Mouse (Mus musculus) liver, adult 2 months (tissue): Measurements from ENCODE around the gene Lonp2. TPM values are rescaled to one million over a fixed set of nuclear protein-coding genes. Genes with fewer than 3 reads are reported as not detected.

Experiments used
- DNase-seq: peaks from one replicate; pipeline ENCODE4 v3.0.0-alpha.2; 2011; ENCODE audit warnings: low read depth, low spot score; ENCODE audit errors: extremely low read depth
- H3K27ac ChIP-seq: fragments of 200-500 bp; replicated peaks from 2 replicates; pipeline ENCODE4 v1.5.1; 2012; ENCODE audit warnings: low read depth, mild to moderate bottlenecking, control low read depth, inconsistent platforms, low read length; ENCODE audit not compliant: insufficient read depth
- H3K27me3 ChIP-seq: fragments of 200-500 bp; 2 replicates; pipeline ENCODE4 v1.6.1; 2012; ENCODE audit warnings: mild to moderate bottlenecking, moderate library complexity, low read length, inconsistent platforms; ENCODE audit not compliant: control insufficient read depth, insufficient read depth
- H3K36me3 ChIP-seq: fragments of 200-500 bp; 2 replicates; pipeline ENCODE4 v1.6.1; 2012; ENCODE audit warnings: low read length, inconsistent platforms; ENCODE audit not compliant: control insufficient read depth, insufficient read depth
- H3K4me1 ChIP-seq: fragments of 200-500 bp; 2 replicates; pipeline ENCODE4 v1.6.1; 2011; ENCODE audit warnings: low read length; ENCODE audit not compliant: control insufficient read depth, insufficient read depth
- H3K4me3 ChIP-seq: fragments of 200-500 bp; 2 replicates; pipeline ENCODE4 v1.5.1; 2011; ENCODE audit warnings: low read depth, mild to moderate bottlenecking, control low read depth, low read length, moderate library complexity; ENCODE audit not compliant: insufficient read depth
- H3K79me2 ChIP-seq: fragments of 200-500 bp; 2 replicates; pipeline ENCODE4 v1.6.1; 2012; ENCODE audit warnings: inconsistent platforms, mild to moderate bottlenecking, low read length, moderate library complexity; ENCODE audit not compliant: control insufficient read depth, insufficient read depth
- H3K9ac ChIP-seq: fragments of 200-500 bp; 2 replicates; pipeline ENCODE4 v1.6.1; 2012; ENCODE audit warnings: low read depth, mild to moderate bottlenecking, control low read depth, inconsistent platforms, low read length
- CTCF ChIP-seq: fragments of 200-500 bp; IDR thresholded peaks from 2 replicates; pipeline ENCODE4 v1.5.1; 2011; ENCODE audit warnings: low read depth, low read length, control low read depth
- POLR2A ChIP-seq: fragments of 200-500 bp; IDR thresholded peaks from 2 replicates; pipeline ENCODE4 v1.6.1; 2011; ENCODE audit warnings: low read length, control low read depth; ENCODE audit not compliant: insufficient read depth; ENCODE audit errors: extremely low read depth
- WGBS: fragments of 180-500 bp; shearing (Covaris S2); methylation state at CpG from one replicate; pipeline ENCODE4 v1.1.7; 2018; 5-methylcytosine and 5-hydroxymethylcytosine counted together
- polyA plus RNA-seq: library from polyadenylated mRNA; depleted of rRNA; stranded (reverse); fragments of >200 nt; gene quantifications from 2 replicates; pipeline ENCODE4 v1.2.3, GENCODE M21; 2012
- total RNA-seq: library from RNA; depleted of rRNA; stranded (reverse); fragments of >200 nt; gene quantifications from 2 replicates; pipeline ENCODE4 v1.2.3, GENCODE M21; 2014

Lonp2 gene
- total and polyA plus RNA-seq, 2 experiments: 299 to 308 TPM

DNA sequence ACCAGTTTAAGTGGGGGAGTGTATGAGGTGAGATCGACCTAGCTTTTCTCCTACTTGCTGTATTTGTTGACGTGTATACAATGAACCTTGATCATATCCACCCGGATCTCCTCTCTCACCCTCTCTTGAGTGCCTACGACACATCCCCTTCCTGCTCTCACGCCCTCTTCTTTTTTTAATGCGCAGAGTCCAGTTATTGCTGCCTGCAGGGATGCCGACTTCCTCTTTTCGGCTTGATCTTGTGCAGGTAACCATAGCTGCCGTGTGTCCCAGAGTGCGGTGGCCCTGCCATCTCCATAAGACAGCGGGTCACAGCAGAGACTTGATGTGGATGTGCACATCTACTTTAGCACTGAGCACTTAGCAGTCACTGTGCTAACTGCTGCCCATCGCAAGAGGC is 75.6 kb downstream of the Lonp2 start:
- TF ChIP-seq POLR2A: no peak
- no peak for TF ChIP-seq CTCF
- peaks cover 4% of the 10 kb centered on the region; the same call in 1 of the 2 replicates for H3K79me2 ChIP-seq
- H3K9ac ChIP-seq: no peak overlapping the region
- 86% methylated on average over 12 of the region's 12 CpGs for WGBS
- H3K4me3 ChIP-seq: no peak overlapping the region
- peaks cover 54% of the 10 kb centered on the region for H3K36me3 ChIP-seq
- H3K27ac ChIP-seq: no peak overlapping the region
- H3K4me1 ChIP-seq: no peaks in the 10 kb centered on the region
- DNase-seq: no peak
- H3K27me3 ChIP-seq: no peaks in the 10 kb centered on the region

GRCm38 (mm10) chr8:86702453-86702852 is 78.6 kb downstream of the Lonp2 start:
- WGBS: 54% methylated on average over 3 of the region's 3 CpGs
- Histone ChIP-seq H3K4me3 (no peak overlapping the region), H3K27me3 (no peaks in the 10 kb centered on the region), H3K4me1 (no peaks in the 10 kb centered on the region), H3K36me3 (peaks cover 53% of the 10 kb centered on the region), H3K9ac (no peak overlapping the region), H3K79me2 (no peaks in the 10 kb centered on the region; the same call in 1 of the 2 replicates), H3K27ac (no peak overlapping the region)
- no peak for TF ChIP-seq POLR2A
- no peak for TF ChIP-seq CTCF
- DNase-seq: no peak

- Histone ChIP-seq H3K9ac (no peak overlapping the region), H3K27me3 (no peaks in the 10 kb centered on the region), H3K27ac (no peak overlapping the region), H3K36me3 (peaks cover 68% of the 10 kb centered on the region), H3K4me3 (no peak overlapping the region), H3K79me2 (no peaks in the 10 kb centered on the region), H3K4me1 (no peaks in the 10 kb centered on the region)
- no peak for TF ChIP-seq CTCF
- no peak for TF ChIP-seq POLR2A
- no peak for DNase-seq
- WGBS: 93% methylated on average over 3 of the region's 3 CpGs
Observed at GRCm38 (mm10) chr8:86705317-86705716, 81.5 kb downstream of the Lonp2 start.

DNA sequence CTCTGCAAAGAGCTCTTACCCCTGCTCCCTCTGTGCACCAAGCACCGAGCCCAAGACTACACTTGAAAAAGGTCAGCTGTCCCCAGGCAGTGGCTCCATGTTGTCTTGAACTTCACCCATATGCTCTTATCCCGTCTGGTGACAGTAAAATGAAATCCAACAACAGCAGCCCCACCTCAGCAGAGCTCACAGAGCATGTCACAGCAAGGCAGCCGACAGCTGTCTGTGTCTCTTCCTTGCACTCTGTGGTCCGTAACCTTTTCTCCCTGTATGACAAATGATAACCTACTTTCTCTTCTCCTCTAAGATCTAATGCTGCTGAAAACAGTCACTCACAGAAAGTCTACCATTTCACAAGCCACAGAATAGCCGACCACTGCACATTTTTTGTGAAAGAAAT is 82.9 kb downstream of the Lonp2 start:
- DNase-seq: no peak
- 88% methylated on average over 5 of the region's 5 CpGs for WGBS
- Histone ChIP-seq H3K79me2 (no peaks in the 10 kb centered on the region), H3K4me3 (no peak overlapping the region), H3K27ac (no peak overlapping the region), H3K4me1 (no peaks in the 10 kb centered on the region), H3K36me3 (peaks cover 73% of the 10 kb centered on the region), H3K27me3 (no peaks in the 10 kb centered on the region), H3K9ac (no peak overlapping the region)
- TF ChIP-seq CTCF: no peak
- TF ChIP-seq POLR2A: no peak

GRCm38 (mm10) chr8:86707873-86708272 is 84.0 kb downstream of the Lonp2 start:
- H3K27me3 ChIP-seq: no peaks in the 10 kb centered on the region
- H3K79me2 ChIP-seq: no peaks in the 10 kb centered on the region
- TF ChIP-seq CTCF: no peak
- H3K4me1 ChIP-seq: no peaks in the 10 kb centered on the region
- H3K36me3 ChIP-seq: peaks cover 73% of the 10 kb centered on the region
- no peak overlapping the region for H3K9ac ChIP-seq
- no peak overlapping the region for H3K27ac ChIP-seq
- DNase-seq: no peak
- no peak overlapping the region for H3K4me3 ChIP-seq
- 69% methylated on average over 4 of the region's 4 CpGs for WGBS

DNA sequence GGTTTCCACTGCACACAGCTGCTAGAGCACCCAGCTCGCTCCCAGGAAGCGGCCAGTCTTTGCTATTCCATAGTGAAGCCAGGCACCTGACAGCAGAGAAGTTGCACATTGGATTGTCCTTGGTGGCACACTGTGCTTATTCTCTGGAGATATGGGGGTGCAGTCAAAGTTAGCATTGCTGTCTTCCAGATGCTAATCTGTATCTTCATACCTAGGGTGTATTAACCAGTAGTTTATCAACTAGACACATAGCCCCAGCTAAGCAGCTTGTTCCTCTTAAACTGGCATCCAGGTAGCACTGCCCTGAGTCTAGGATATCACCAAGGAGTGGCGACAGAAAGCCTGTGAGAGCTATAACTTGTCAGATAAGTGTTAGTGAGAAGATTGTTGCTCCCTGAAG is 88.8 kb downstream of the Lonp2 start:
- WGBS: 96% methylated on average over 3 of the region's 3 CpGs

More for the DNA sequence above, 88.8 kb downstream of the Lonp2 start:
- H3K27ac ChIP-seq: no peak overlapping the region
- no peaks in the 10 kb centered on the region for H3K4me1 ChIP-seq
- DNase-seq: no peak
- TF ChIP-seq POLR2A: no peak
- no peak for TF ChIP-seq CTCF
- H3K9ac ChIP-seq: no peak overlapping the region
- H3K79me2 ChIP-seq: no peaks in the 10 kb centered on the region
- peaks cover 84% of the 10 kb centered on the region for H3K36me3 ChIP-seq
- H3K4me3 ChIP-seq: no peak overlapping the region
- no peaks in the 10 kb centered on the region for H3K27me3 ChIP-seq
